Mouse (Mus musculus): ENCODE results near the gene Hnrnpa3.

DNA sequence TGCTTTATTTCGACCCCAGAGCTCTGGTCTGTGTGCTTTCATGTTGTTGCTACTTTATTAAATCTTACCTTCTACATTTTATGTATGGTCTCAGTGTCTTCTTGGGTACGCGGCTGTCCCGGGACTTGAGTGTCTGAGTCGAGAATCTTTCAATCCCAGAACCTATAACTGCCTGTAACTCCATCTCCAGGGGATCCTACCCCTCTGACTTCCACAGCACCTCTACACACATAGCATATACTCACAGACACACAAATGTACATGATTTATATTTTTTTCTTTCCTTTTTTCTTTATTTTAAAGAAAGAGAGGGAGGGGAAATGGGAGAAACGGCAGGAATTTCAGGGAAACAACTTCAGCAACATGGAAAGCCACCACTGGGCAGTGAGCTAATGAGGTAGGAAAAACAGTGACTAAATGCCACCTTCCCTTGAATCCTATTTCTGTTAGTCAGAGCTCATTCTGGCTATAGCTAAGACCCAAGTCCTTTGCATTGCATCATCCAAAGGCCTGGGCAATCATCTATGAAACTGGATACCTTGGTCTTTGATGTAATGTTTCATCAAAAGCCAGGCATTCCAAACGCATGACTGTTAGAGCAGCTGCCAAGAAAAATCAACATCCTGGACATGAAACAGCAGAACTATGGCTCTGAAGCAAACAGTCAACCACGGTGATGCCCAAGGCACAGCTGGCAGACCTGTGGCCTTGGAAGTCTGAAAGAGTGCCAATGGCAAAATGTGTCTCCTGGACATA lies 16.1 kb upstream of the Hnrnpa3 start:
- TF ChIP-seq EP300 (IDR thresholded peaks at IDR 0.05; ENCODE audit: low read depth): peak; percentile 67; the same call in 1 of the 2 replicates
- TF ChIP-seq CTCF (IDR thresholded peaks at IDR 0.05; ENCODE audit: low read depth): no peak

Data from liver, postnatal 0 days (tissue).